Mouse (Mus musculus): ENCODE measurements around the gene Stk17b. TPM values are rescaled to one million over a fixed set of nuclear protein-coding genes. Genes with fewer than 3 reads are reported as not detected.
"Not testable (repeated sequence)": the region's sequence is repeated elsewhere in the genome, so short reads cannot be mapped to it uniquely, and the experiment has no call there.

The Stk17b gene
- polyA plus RNA-seq, 1 experiment: 25.2 TPM

DNA sequence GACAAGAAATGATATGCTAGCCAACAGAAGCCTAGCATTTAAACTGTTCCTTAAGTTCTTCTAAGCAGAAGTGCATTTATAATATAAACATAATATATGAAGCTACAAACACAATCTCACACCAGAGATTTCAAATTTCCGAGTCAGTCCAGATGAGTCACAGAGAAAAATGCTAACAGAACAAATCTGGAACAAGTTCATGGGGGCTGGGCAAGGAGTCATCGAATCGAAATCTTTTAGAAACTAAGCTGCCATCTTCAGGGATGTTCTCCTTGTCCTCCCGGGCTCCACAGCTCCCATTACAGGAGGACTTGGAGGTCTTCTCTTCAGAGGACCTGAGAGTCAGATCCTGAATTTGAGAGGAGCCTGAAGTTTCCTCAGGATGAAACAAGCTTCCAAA is 27.7 kb downstream of the Stk17b start:
- DNase-seq: no peak
- TF ChIP-seq CTCF (IDR thresholded peaks at IDR 0.05; ENCODE audit: borderline replicate concordance, insufficient read depth, low read depth, low read length) (no peak), POLR2A (IDR thresholded peaks at IDR 0.05; ENCODE audit: borderline replicate concordance, insufficient read depth, low read length) (no peak)

DNA sequence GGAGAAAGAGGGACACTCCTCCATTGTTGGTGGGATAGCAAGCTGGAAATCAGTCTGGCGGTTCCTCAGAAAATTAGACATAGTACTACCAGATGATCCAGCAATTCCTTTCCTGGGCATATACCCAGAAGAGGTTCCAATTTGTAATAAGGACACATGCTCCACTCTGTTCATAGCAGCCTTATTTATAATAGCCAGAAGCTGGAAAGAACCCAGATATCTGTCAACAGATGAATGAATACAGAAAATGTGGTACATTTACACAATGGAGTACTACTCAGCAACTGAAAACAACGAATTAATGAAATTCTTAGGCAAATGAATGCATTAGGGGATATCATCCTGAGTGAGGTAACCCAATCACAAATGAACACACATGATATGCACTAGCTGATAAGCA is 31.5 kb downstream of the Stk17b start:
- 52% methylated on average over 2 of the region's 2 CpGs for WGBS
- not testable (repeated sequence) for H3K4me1 ChIP-seq (ENCODE audit: control insufficient read depth, insufficient read depth, low read length); H3K27me3 ChIP-seq (ENCODE audit: control insufficient read depth, insufficient read depth, low read length)

More for the DNA sequence above, 27.7 kb downstream of the Stk17b start:
- H3K27me3 ChIP-seq (ENCODE audit: control insufficient read depth, insufficient read depth, low read length): no peaks in the 10 kb centered on the region
- H3K27ac ChIP-seq (ENCODE audit: insufficient read depth, low read length): no peak overlapping the region
- no peak overlapping the region for H3K4me3 ChIP-seq (replicated peaks; ENCODE audit: insufficient read depth, low read depth, low read length)
- H3K4me1 ChIP-seq (ENCODE audit: control insufficient read depth, insufficient read depth, low read length): no peaks in the 10 kb centered on the region
- 87% methylated on average over 4 of the region's 4 CpGs for WGBS

DNA sequence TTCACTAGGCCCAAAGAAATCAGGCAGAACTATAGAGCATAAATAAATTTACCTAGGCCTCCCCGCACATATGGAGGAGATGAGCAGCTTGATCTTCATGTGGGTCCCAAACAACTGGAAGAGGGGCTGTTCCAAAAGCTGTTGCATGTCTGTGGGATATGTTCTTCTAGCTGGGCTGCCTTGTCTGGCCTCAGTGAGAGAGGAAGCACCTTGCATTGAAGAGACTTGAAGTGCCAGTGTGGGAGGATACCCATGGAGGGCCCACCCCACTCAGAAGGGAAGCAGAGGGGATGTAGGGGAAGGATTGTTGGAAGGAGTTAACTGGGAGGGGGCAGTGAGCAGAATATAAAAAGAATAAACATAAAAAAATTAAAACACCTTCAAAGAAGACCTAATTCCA is 33.9 kb downstream of the Stk17b start:
- Histone ChIP-seq H3K27ac (ENCODE audit: insufficient read depth, low read length) (no peak overlapping the region), H3K4me3 (replicated peaks; ENCODE audit: insufficient read depth, low read depth, low read length) (no peak overlapping the region), H3K4me1 (ENCODE audit: control insufficient read depth, insufficient read depth, low read length) (no peaks in the 10 kb centered on the region), H3K27me3 (ENCODE audit: control insufficient read depth, insufficient read depth, low read length) (no peaks in the 10 kb centered on the region)
- TF ChIP-seq CTCF (IDR thresholded peaks at IDR 0.05; ENCODE audit: borderline replicate concordance, insufficient read depth, low read depth, low read length) (no peak), POLR2A (IDR thresholded peaks at IDR 0.05; ENCODE audit: borderline replicate concordance, insufficient read depth, low read length) (no peak)
- no peak for DNase-seq
- 79% methylated on average over 1 of the region's 1 CpGs for WGBS

More for the DNA sequence above, 31.5 kb downstream of the Stk17b start:
- DNase-seq; H3K27ac ChIP-seq (ENCODE audit: insufficient read depth, low read length); H3K4me3 ChIP-seq (replicated peaks; ENCODE audit: insufficient read depth, low read depth, low read length): not testable (repeated sequence)

DNA sequence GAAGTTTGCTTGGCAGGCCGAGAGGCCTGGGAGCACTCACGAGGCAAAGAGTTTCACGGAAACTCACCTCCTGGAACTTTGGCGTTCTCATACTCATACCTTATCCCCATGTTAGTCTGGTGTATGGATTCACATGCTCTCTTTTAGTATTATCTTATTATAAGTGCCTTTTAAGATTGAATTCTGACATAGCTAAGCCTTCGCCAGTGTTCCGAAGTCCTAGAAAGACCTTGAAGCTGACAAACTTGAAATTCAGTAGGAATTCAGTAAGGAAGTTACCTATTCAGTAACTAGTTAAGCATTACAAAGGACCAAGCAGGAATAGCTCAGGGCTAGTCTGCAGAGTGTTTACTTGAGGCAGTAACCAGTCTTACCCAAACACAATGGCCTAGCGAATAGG is 34.3 kb downstream of the Stk17b start:
- not testable (repeated sequence) for H3K27me3 ChIP-seq (ENCODE audit: control insufficient read depth, insufficient read depth, low read length)

DNA sequence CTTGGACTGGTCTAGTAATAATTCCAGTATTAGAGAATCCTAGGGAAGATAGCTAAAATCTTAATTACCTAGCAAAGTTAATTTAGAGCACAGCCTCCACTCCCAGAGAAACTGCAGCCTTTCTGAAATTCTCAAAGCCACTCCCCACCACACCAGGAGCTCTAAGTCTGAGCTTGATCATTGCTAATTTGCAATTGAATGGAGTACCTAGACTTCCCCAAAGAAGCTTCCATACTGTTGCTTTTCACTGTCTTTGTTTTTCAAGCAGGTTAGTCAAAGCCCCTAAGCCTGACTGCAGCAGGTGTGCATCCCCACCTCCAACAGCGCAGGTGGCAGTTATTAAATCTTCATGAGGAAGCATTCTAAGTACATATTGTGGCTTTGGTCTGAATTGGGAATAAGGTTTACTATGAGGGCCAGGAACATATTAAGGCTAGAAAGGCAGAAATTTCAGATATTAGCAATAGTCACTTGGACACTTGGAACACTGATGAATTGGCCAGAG is 35.1 kb downstream of the Stk17b start:
- 81% methylated on average over 1 of the region's 1 CpGs for WGBS
- not testable (repeated sequence) for H3K27ac ChIP-seq (ENCODE audit: insufficient read depth, low read length); H3K4me3 ChIP-seq (replicated peaks; ENCODE audit: insufficient read depth, low read depth, low read length); DNase-seq; H3K27me3 ChIP-seq (ENCODE audit: control insufficient read depth, insufficient read depth, low read length); H3K4me1 ChIP-seq (ENCODE audit: control insufficient read depth, insufficient read depth, low read length)

More for the DNA sequence above, 34.3 kb downstream of the Stk17b start:
- not testable (repeated sequence) for H3K4me3 ChIP-seq (replicated peaks; ENCODE audit: insufficient read depth, low read depth, low read length); H3K4me1 ChIP-seq (ENCODE audit: control insufficient read depth, insufficient read depth, low read length); DNase-seq; H3K27ac ChIP-seq (ENCODE audit: insufficient read depth, low read length)
- 89% methylated on average over 7 of the region's 7 CpGs for WGBS

DNA sequence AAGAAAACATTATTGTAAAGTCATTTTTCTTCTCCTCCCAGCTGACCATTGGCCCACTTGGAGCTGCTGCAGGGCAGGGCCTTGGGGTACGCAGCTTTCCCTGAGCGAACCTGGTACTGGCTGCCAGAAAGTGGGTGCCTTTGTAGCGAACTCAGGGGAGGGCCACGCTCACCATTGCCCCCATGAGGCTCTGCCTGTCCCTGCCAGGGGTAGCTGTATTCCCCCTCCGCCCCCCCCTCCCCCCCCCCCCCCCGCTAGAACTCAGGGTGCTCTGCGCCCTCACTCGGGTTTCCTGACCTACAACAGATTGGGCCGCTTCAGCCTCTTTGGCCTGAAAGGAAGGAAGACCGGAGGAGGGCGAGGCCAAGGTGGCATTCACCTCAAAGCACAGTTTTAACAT is 36.5 kb downstream of the Stk17b start:
- DNase-seq: no peak
- WGBS: 35% methylated on average over 10 of the region's 11 CpGs
- H3K27me3 ChIP-seq (ENCODE audit: control insufficient read depth, insufficient read depth, low read length): no peaks in the 10 kb centered on the region
- TF ChIP-seq CTCF (IDR thresholded peaks at IDR 0.05; ENCODE audit: borderline replicate concordance, insufficient read depth, low read depth, low read length): no peak
- no peak for TF ChIP-seq POLR2A (IDR thresholded peaks at IDR 0.05; ENCODE audit: borderline replicate concordance, insufficient read depth, low read length)
- H3K4me3 ChIP-seq (replicated peaks; ENCODE audit: insufficient read depth, low read depth, low read length): no peak overlapping the region
- no peaks in the 10 kb centered on the region for H3K4me1 ChIP-seq (ENCODE audit: control insufficient read depth, insufficient read depth, low read length)
- no peak overlapping the region for H3K27ac ChIP-seq (ENCODE audit: insufficient read depth, low read length)

DNA sequence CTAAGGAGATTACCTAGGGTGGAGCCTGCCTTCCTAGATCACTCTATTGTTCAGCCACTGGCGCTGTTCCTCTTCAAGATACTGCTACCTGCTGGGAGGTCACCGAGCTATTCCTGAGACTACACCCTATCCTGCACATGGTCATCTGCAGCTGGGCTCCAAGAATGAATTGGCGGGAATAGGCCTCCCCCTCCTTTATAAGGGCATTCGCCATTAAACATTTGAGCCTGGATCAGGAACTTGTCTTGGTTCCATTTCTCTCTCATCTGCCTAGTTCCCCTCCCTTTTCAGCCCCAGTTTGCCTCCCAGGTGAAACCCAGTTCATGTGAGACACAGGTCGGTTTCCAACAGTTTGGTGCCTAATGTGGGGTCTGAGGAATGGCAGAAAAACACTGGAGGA is 39.0 kb downstream of the Stk17b start:
- 54% methylated on average over 5 of the region's 5 CpGs for WGBS
- no peaks in the 10 kb centered on the region for H3K27me3 ChIP-seq (ENCODE audit: control insufficient read depth, insufficient read depth, low read length)
- no peaks in the 10 kb centered on the region for H3K4me1 ChIP-seq (ENCODE audit: control insufficient read depth, insufficient read depth, low read length)
- no peak for TF ChIP-seq CTCF (IDR thresholded peaks at IDR 0.05; ENCODE audit: borderline replicate concordance, insufficient read depth, low read depth, low read length)
- no peak for TF ChIP-seq POLR2A (IDR thresholded peaks at IDR 0.05; ENCODE audit: borderline replicate concordance, insufficient read depth, low read length)
- DNase-seq: no peak
- H3K4me3 ChIP-seq (replicated peaks; ENCODE audit: insufficient read depth, low read depth, low read length): no peak overlapping the region
- no peak overlapping the region for H3K27ac ChIP-seq (ENCODE audit: insufficient read depth, low read length)

DNA sequence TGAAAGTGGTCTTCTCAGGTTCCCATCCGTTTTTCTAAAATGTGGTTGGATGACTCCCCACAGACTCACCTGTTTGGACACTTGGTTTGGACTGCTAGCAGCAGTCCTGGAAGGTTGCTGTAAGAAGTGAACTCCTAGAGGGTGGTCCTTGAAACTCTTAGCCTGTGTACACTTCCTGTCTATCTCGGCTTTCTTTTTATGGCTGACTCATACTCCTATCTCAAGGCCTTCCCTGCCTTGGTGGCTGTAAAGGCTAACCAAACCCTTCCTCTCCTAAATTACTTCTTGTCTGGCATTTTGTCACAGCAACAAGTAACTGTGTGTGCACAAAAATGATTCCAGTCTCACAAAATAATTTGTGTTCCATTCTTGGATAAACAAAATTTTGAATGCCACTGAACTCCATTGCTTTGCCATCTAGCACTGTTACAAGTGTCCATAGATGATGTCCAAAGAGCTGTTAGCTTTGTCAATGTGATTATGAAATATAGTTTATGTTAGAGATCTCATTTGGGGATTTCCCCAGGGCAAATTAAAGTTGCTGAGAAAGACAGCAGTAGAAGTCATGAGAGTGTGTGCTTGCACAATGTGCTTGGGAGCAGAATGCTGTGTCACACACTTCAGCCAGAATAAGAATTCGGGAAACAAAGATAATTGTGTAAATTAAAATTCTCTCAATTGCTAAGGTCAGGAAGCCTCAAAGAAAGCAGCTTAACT is 43.1 kb downstream of the Stk17b start:
- Histone ChIP-seq H3K27me3 (ENCODE audit: control insufficient read depth, insufficient read depth, low read length) (no peaks in the 10 kb centered on the region), H3K4me3 (replicated peaks; ENCODE audit: insufficient read depth, low read depth, low read length) (no peak overlapping the region), H3K27ac (ENCODE audit: insufficient read depth, low read length) (no peak overlapping the region), H3K4me1 (ENCODE audit: control insufficient read depth, insufficient read depth, low read length) (no peaks in the 10 kb centered on the region)
- 91% methylated on average over 3 of the region's 3 CpGs for WGBS
- no peak for DNase-seq
- no peak for TF ChIP-seq CTCF (IDR thresholded peaks at IDR 0.05; ENCODE audit: borderline replicate concordance, insufficient read depth, low read depth, low read length)
- no peak for TF ChIP-seq POLR2A (IDR thresholded peaks at IDR 0.05; ENCODE audit: borderline replicate concordance, insufficient read depth, low read length)

All from cerebellum, adult 2 months (tissue).